Mouse (Mus musculus): ENCODE data around the gene Chchd4.

DNA sequence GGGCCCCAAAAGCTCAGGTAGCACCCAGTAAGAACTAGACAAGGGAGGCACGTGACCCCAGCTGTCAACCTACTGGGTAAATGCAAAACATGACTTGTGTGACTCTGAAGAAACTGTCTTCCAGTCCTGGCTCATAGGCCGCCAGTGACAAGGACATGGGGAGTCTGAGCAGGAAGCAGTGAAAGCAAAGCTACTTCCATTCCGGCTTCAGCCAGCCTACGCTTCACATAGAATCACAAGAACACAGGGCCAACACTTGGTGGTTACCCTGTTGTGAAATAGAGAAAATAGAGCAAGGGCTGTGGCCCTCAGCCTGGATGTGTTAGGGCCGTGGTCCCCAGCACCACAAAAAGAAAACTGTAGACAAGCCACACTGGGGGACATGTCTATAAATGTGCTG, 49.5 kb upstream of the Chchd4 start:
- TF ChIP-seq GATA1 (IDR thresholded peaks at IDR 0.05; ENCODE audit: low read length) = no peak
- TF ChIP-seq TAL1 (IDR thresholded peaks at IDR 0.05; ENCODE audit: low read length) = no peak
